Mouse (Mus musculus) forebrain, postnatal 0 days (tissue): Measurements from ENCODE around the gene Akt1s1. TPM values are rescaled to one million over a fixed set of nuclear protein-coding genes. Genes with fewer than 3 reads are reported as not detected.
A peak's percentile ranks its signal among the peaks of the same experiment; 100 is the strongest.

ENCODE experiments used
- ATAC-seq: fragments of 200-750 bp; cut with Nextera tagmentation; 2 replicates; pipeline ENCODE4 v1.8.0; 2017; ENCODE audit warnings: mild to moderate bottlenecking, moderate library complexity
- DNase-seq: peaks from one replicate; pipeline ENCODE4 v3.0.0-alpha.2; 2015
- H3K27ac ChIP-seq: fragments of 300-500 bp; sonication (generic); 2 replicates; pipeline ENCODE4 v1.5.1; 2014; ENCODE audit warnings: low read depth, mild to moderate bottlenecking, antibody characterized with exemption, low read length, moderate library complexity, mixed read lengths
- H3K27me3 ChIP-seq: fragments of 300-500 bp; sonication (generic); 2 replicates; pipeline ENCODE4 v1.6.1; 2014; ENCODE audit warnings: mild to moderate bottlenecking, low read length, mixed read lengths; ENCODE audit not compliant: insufficient read depth
- H3K36me3 ChIP-seq: fragments of 300-500 bp; sonication (generic); 2 replicates; pipeline ENCODE4 v1.6.1; 2014; ENCODE audit warnings: mild to moderate bottlenecking, moderate library complexity; ENCODE audit not compliant: insufficient read depth
- H3K4me1 ChIP-seq: fragments of 300-500 bp; sonication (generic); 2 replicates; pipeline ENCODE4 v1.6.1; 2014; ENCODE audit warnings: antibody characterized with exemption; ENCODE audit not compliant: insufficient read depth
- H3K4me2 ChIP-seq: fragments of 300-500 bp; sonication (generic); 2 replicates; pipeline ENCODE4 v1.6.1; 2014; ENCODE audit warnings: low read depth, mild to moderate bottlenecking, moderate library complexity
- H3K4me3 ChIP-seq: fragments of 300-500 bp; sonication (generic); 2 replicates; pipeline ENCODE4 v1.5.1; 2014; ENCODE audit warnings: low read depth, low read length, mixed read lengths
- H3K9ac ChIP-seq: fragments of 300-500 bp; sonication (generic); 2 replicates; pipeline ENCODE4 v1.6.1; 2014; ENCODE audit warnings: mild to moderate bottlenecking
- H3K9me3 ChIP-seq: fragments of 300-500 bp; sonication (generic); 2 replicates; pipeline ENCODE4 v1.6.1; 2016; ENCODE audit warnings: low read length
- CTCF ChIP-seq: sonication (generic); IDR thresholded peaks from 2 replicates; pipeline ENCODE4 v1.5.1; 2016; ENCODE audit warnings: antibody characterized with exemption, control low read depth, low read depth
- WGBS: fragments of 180-500 bp; shearing (Covaris S2); extraction: QIAGEN DNeasy Blood & Tissue Kit; methylation state at CpG from one replicate; pipeline ENCODE4 v1.1.7; 2014; 5-methylcytosine and 5-hydroxymethylcytosine counted together
- polyA plus RNA-seq: library from polyadenylated mRNA; unstranded; fragments of >200 nt; fragmentation: Nextera tagmentation; extraction: Ambion mirVana; gene quantifications from 2 replicates; pipeline ENCODE4 v1.2.1, GENCODE M21; 2015
- total RNA-seq: library from RNA; depleted of rRNA; stranded (reverse); fragments of >200 nt; gene quantifications from 2 replicates; pipeline ENCODE4 v1.2.3, GENCODE M21; 2014; rRNA removed

Akt1s1 gene
- total RNA-seq (89.9 and 109 TPM in 2 replicates), polyA plus RNA-seq (105 and 112 TPM in 2 replicates)

- Histone ChIP-seq H3K4me1 (peaks cover 10% of the 10 kb centered on the region; the same call in 1 of the 2 replicates), H3K27ac (peak within 1 kb of the TSS; percentile 98), H3K9ac (peak within 1 kb of the TSS; percentile 75), H3K27me3 (no peaks in the 10 kb centered on the region), H3K4me2 (peak within 1 kb of the TSS; percentile 69), H3K36me3 (peaks cover 39% of the 10 kb centered on the region), H3K9me3 (no peaks in the 10 kb centered on the region), H3K4me3 (peak within 1 kb of the TSS; percentile 66)
- ATAC-seq (peak; percentile 89), DNase-seq (peak; percentile 100)
- under 1% methylated on average over 54 of the region's 54 CpGs for WGBS
- TF ChIP-seq CTCF: no peak
Measured at GRCm38 (mm10) chr7:44848561-44849415, at the start of gene Akt1s1, which contains the start of gene Tbc1d17. Gene Akt1s1 (plus strand): TSS chr7:44848991. Gene Tbc1d17 (minus strand): TSS chr7:44849079.

GRCm38 (mm10) chr7:44808927-44809326 is 39.9 kb upstream of the Akt1s1 start:
- Histone ChIP-seq H3K36me3 (0 out of 2 replicates have a peak, but pooled peaks cover 1% of the 10 kb centered on the region), H3K4me2 (no peak overlapping the region), H3K4me3 (no peak overlapping the region), H3K9me3 (no peaks in the 10 kb centered on the region), H3K27ac (no peak overlapping the region), H3K27me3 (no peaks in the 10 kb centered on the region), H3K9ac (no peak overlapping the region), H3K4me1 (no peaks in the 10 kb centered on the region)
- TF ChIP-seq CTCF: no peak
- ATAC-seq (no peak), DNase-seq (no peak)
- 81% methylated on average over 2 of the region's 2 CpGs for WGBS

GRCm38 (mm10) chr7:44809466-44809865 is 39.3 kb upstream of the Akt1s1 start:
- H3K27me3 ChIP-seq: no peaks in the 10 kb centered on the region
- no peak overlapping the region for H3K4me3 ChIP-seq
- H3K36me3 ChIP-seq: 0 out of 2 replicates have a peak, but pooled peaks cover 4% of the 10 kb centered on the region
- no peak overlapping the region for H3K27ac ChIP-seq
- no peak for TF ChIP-seq CTCF
- H3K9me3 ChIP-seq: no peaks in the 10 kb centered on the region
- H3K4me1 ChIP-seq: no peaks in the 10 kb centered on the region
- WGBS: 94% methylated on average over 3 of the region's 3 CpGs
- H3K9ac ChIP-seq: no peak overlapping the region
- no peak overlapping the region for H3K4me2 ChIP-seq
- DNase-seq (no peak), ATAC-seq (no peak)

- Histone ChIP-seq H3K27me3 (no peaks in the 10 kb centered on the region), H3K9ac (no peak overlapping the region), H3K36me3 (0 out of 2 replicates have a peak, but pooled peaks cover 4% of the 10 kb centered on the region), H3K4me3 (no peak overlapping the region), H3K27ac (no peak overlapping the region), H3K4me1 (0 out of 2 replicates have a peak, but pooled peaks cover 4% of the 10 kb centered on the region), H3K4me2 (no peak overlapping the region), H3K9me3 (no peaks in the 10 kb centered on the region)
- ATAC-seq (no peak), DNase-seq (no peak)
- WGBS: 82% methylated on average over 4 of the region's 4 CpGs
- no peak for TF ChIP-seq CTCF
Measured at GRCm38 (mm10) chr7:44810365-44810764, 38.4 kb upstream of the Akt1s1 start.

- no peak overlapping the region for H3K27ac ChIP-seq
- ATAC-seq: no peak
- WGBS: 90% methylated on average over 7 of the region's 7 CpGs
- no peak overlapping the region for H3K4me3 ChIP-seq
- no peaks in the 10 kb centered on the region for H3K9me3 ChIP-seq
- 0 out of 2 replicates have a peak, but pooled peaks cover 4% of the 10 kb centered on the region for H3K4me1 ChIP-seq
- no peak for DNase-seq
- 0 out of 2 replicates have a peak, but pooled peaks cover 4% of the 10 kb centered on the region for H3K36me3 ChIP-seq
- no peak overlapping the region for H3K4me2 ChIP-seq
- H3K9ac ChIP-seq: no peak overlapping the region
- TF ChIP-seq CTCF: no peak
- no peaks in the 10 kb centered on the region for H3K27me3 ChIP-seq
Measured at GRCm38 (mm10) chr7:44810819-44811557, 37.8 kb upstream of the Akt1s1 start.

- DNase-seq (no peak), ATAC-seq (no peak)
- Histone ChIP-seq H3K4me2 (no peak overlapping the region), H3K4me1 (peaks cover 12% of the 10 kb centered on the region), H3K36me3 (0 out of 2 replicates have a peak, but pooled peaks cover 4% of the 10 kb centered on the region), H3K9me3 (no peaks in the 10 kb centered on the region), H3K4me3 (no peak overlapping the region), H3K27ac (no peak overlapping the region), H3K9ac (no peak overlapping the region), H3K27me3 (no peaks in the 10 kb centered on the region)
- 95% methylated on average over 20 of the region's 20 CpGs for WGBS
- no peak for TF ChIP-seq CTCF
Measured at GRCm38 (mm10) chr7:44812651-44813325, 36.0 kb upstream of the Akt1s1 start.
